Mouse (Mus musculus): ENCODE measurements around the gene Maml3. TPM values are rescaled to one million over a fixed set of nuclear protein-coding genes. Genes with fewer than 3 reads are reported as not detected.
A peak's percentile ranks its signal among the peaks of the same experiment; 100 is the strongest.

Maml3 gene
- polyA plus RNA-seq, 1 experiment from 2014 or later = 0.65 TPM

DNA sequence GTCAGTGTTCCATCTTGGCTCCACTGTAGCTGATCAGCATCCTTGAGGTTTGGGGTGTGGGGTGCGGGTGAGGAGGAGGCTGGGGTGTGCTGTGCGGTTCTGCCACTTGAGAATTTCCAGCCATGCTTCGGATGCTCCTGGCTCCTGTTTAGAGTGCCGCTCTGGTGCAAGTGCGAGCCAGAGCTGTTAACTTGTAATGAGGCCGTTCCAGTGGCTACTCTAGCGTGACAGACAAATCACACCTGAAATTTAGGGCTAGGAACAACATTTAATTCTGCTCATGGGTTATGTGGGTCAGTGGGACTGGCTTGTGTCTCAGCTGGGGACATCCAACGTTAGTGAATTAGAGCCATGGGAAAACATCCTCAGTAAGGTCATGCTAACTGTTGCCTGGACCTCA is 454.9 kb downstream of the Maml3 start:
- no peak overlapping the region for H3K4me2 ChIP-seq (ENCODE audit: low read depth, low read length)
- no peak for TF ChIP-seq CTCF (IDR thresholded peaks at IDR 0.05; ENCODE audit: low read depth)
- WGBS (ENCODE audit: insufficient replicate concordance) = 84% methylated on average over 8 of the region's 8 CpGs
- DNase-seq (no peak), ATAC-seq (no peak)
- no peak overlapping the region for H3K27ac ChIP-seq (ENCODE audit: low read depth)
- H3K4me3 ChIP-seq (ENCODE audit: low read depth, low read length) = no peak overlapping the region
- H3K4me1 ChIP-seq (ENCODE audit: insufficient read depth) = peaks cover 11% of the 10 kb centered on the region
- H3K9ac ChIP-seq (replicated peaks) = no peak overlapping the region
- no peaks in the 10 kb centered on the region for H3K27me3 ChIP-seq (ENCODE audit: insufficient read depth, low read length)
- no peaks in the 10 kb centered on the region for H3K9me3 ChIP-seq (ENCODE audit: low read length)
- no peaks in the 10 kb centered on the region for H3K36me3 ChIP-seq (replicated peaks; ENCODE audit: insufficient read depth, low read length)

DNA sequence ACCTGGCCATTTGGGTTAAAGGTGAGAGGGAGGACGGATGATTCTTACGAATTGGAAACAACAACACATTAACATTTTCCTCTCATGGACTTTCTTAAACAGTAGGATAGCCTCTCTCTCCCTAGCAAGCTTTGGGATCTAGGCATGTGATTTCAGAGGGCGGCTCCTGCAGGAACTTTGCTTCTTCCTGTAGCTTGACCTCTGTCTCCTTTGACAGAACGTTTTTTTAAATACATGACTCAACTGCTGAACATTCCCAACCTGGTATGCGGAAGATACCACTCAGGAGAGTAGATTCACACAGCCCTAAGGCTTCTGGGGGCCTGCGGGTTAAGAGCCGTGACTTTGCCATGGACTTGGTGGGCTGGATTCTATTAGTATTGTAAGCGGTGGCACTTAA is 455.4 kb downstream of the Maml3 start:
- TF ChIP-seq CTCF (IDR thresholded peaks at IDR 0.05; ENCODE audit: low read depth) (no peak), EP300 (IDR thresholded peaks at IDR 0.05; ENCODE audit: low read depth) (no peak)
- no peak overlapping the region for H3K4me2 ChIP-seq (ENCODE audit: low read depth, low read length)
- 73% methylated on average over 8 of the region's 8 CpGs for WGBS (ENCODE audit: insufficient replicate concordance)
- DNase-seq (no peak), ATAC-seq (no peak)
- no peaks in the 10 kb centered on the region for H3K9me3 ChIP-seq (ENCODE audit: low read length)
- H3K9ac ChIP-seq (replicated peaks) = no peak overlapping the region
- H3K27me3 ChIP-seq (ENCODE audit: insufficient read depth, low read length) = no peaks in the 10 kb centered on the region
- no peak overlapping the region for H3K4me3 ChIP-seq (ENCODE audit: low read depth, low read length)
- H3K27ac ChIP-seq (ENCODE audit: low read depth) = no peak overlapping the region
- H3K4me1 ChIP-seq (ENCODE audit: insufficient read depth) = peaks cover 11% of the 10 kb centered on the region
- H3K36me3 ChIP-seq (replicated peaks; ENCODE audit: insufficient read depth, low read length) = no peaks in the 10 kb centered on the region

DNA sequence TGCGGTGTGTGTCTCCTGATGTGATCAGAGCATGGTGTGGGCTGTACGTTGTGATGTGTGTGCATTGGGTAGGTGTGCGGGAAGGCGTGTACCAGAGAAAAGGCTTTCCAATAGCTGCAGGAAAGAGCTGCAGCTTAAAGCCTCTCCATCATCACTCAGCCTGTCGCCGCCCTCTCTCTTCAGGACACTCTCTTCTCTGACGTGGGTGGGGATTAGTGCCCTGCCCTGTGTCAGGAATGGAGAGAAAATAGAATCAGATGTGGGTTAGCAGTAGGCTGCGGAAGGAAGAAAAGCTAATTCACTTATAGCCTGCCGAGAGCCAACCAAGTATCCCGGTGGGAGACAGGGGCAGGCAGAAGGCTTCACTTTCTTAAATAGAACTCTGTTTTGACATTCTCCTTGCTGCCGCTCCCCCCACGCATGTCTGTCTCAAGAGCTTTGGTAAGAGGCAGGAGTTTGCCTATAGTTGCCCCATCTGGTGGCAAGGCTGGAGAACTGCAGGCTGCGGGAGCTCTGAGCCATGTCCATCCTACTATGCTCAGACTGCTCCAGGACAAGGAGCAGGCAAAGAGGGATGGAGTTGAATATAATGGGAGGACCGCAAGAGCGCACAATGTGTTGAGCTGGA is 456.7 kb downstream of the Maml3 start:
- DNase-seq = peak; percentile 75
- peak; percentile 94 for TF ChIP-seq CTCF (IDR thresholded peaks at IDR 0.05; ENCODE audit: low read depth)
- no peak for TF ChIP-seq EP300 (IDR thresholded peaks at IDR 0.05; ENCODE audit: low read depth)
- H3K4me2 ChIP-seq (ENCODE audit: low read depth, low read length) = peak overlapping the region; percentile 13; the same call in 1 of the 2 replicates
- no peaks in the 10 kb centered on the region for H3K36me3 ChIP-seq (replicated peaks; ENCODE audit: insufficient read depth, low read length)
- no peaks in the 10 kb centered on the region for H3K27me3 ChIP-seq (ENCODE audit: insufficient read depth, low read length)
- H3K4me1 ChIP-seq (ENCODE audit: insufficient read depth) = peaks cover 11% of the 10 kb centered on the region
- no peak for ATAC-seq
- H3K4me3 ChIP-seq (ENCODE audit: low read depth, low read length) = no peak overlapping the region
- H3K9me3 ChIP-seq (ENCODE audit: low read length) = no peaks in the 10 kb centered on the region
- 38% methylated on average over 15 of the region's 15 CpGs for WGBS (ENCODE audit: insufficient replicate concordance)
- no peak overlapping the region for H3K27ac ChIP-seq (ENCODE audit: low read depth)
- H3K9ac ChIP-seq (replicated peaks) = no peak overlapping the region

DNA sequence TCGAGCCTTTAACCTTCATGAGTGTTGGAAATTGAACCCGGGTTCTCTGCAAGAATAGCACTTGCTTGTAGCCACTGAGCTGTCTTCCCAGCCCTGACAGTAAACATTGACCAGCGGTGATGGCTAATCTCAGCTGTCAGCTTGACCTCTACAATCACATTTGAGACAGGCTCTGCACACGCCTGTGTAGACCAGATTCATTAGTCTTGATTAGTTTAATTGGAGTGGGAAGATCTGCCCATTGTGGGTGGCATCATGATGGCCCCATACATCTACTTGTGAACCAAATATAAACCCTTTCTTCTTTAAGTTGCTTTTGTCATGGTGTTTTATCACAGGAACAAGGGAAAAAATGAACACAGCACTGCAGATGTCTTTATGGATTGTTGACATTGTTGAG is 457.5 kb downstream of the Maml3 start:
- ATAC-seq = no peak
- 77% methylated on average over 4 of the region's 4 CpGs for WGBS (ENCODE audit: insufficient replicate concordance)

DNA sequence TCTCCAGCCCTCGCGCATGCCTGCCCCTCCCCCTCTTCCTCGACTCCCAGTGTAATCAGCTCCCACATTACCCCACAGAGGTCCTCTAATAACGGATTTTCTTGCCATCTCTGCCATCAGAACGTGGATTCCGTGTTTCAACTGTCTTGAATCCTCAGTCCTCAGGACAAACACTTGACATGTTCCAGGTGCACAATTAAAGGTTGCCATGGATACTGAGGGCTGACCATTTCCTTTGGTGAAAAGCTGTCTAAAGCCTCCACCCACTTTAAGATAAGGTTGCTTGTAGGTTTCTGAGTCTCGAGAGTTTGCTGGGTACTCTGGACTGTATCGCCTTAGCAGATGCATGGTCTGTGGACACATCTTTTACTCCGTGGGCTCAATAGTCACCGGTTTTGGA is 458.6 kb downstream of the Maml3 start:
- 57% methylated on average over 10 of the region's 10 CpGs for WGBS (ENCODE audit: insufficient replicate concordance)

More for the DNA sequence above, 457.5 kb downstream of the Maml3 start:
- Histone ChIP-seq H3K27ac (ENCODE audit: low read depth) (no peak overlapping the region), H3K9me3 (ENCODE audit: low read length) (no peaks in the 10 kb centered on the region), H3K4me3 (ENCODE audit: low read depth, low read length) (no peak overlapping the region), H3K36me3 (replicated peaks; ENCODE audit: insufficient read depth, low read length) (no peaks in the 10 kb centered on the region), H3K4me2 (ENCODE audit: low read depth, low read length) (no peak overlapping the region), H3K9ac (replicated peaks) (no peak overlapping the region), H3K4me1 (ENCODE audit: insufficient read depth) (peaks cover 3% of the 10 kb centered on the region), H3K27me3 (ENCODE audit: insufficient read depth, low read length) (no peaks in the 10 kb centered on the region)
- DNase-seq = no peak
- TF ChIP-seq CTCF (IDR thresholded peaks at IDR 0.05; ENCODE audit: low read depth) (no peak), EP300 (IDR thresholded peaks at IDR 0.05; ENCODE audit: low read depth) (no peak)

DNA sequence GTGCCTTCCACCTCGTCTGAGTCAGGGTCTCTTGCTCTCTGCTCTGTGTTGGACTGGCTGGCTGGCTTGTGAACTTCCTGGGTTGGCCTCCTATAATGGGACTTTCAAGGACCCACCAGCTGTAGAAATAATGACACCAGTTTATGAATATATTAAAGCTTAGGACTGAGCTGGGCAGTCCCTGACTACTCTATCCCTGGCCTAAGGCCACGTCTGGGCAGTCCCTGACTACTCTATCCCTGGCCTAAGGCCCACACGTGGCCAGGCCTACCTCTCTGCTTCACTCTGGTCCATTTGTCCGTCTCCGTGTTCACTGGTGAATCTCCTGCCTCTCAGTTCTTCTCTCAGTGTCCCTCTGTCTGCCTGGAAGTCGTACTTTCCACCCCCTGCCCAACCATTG is 459.4 kb downstream of the Maml3 start:
- no peak for DNase-seq
- Histone ChIP-seq H3K9ac (replicated peaks) (no peak overlapping the region), H3K27me3 (ENCODE audit: insufficient read depth, low read length) (no peaks in the 10 kb centered on the region), H3K4me2 (ENCODE audit: low read depth, low read length) (no peak overlapping the region), H3K27ac (ENCODE audit: low read depth) (no peak overlapping the region), H3K9me3 (ENCODE audit: low read length) (no peaks in the 10 kb centered on the region), H3K36me3 (replicated peaks; ENCODE audit: insufficient read depth, low read length) (no peaks in the 10 kb centered on the region), H3K4me3 (ENCODE audit: low read depth, low read length) (no peak overlapping the region), H3K4me1 (ENCODE audit: insufficient read depth) (peaks cover 3% of the 10 kb centered on the region; the same call in 1 of the 2 replicates)
- no peak for TF ChIP-seq CTCF (IDR thresholded peaks at IDR 0.05; ENCODE audit: low read depth)
- no peak for TF ChIP-seq EP300 (IDR thresholded peaks at IDR 0.05; ENCODE audit: low read depth)
- no peak for ATAC-seq
- WGBS (ENCODE audit: insufficient replicate concordance) = 75% methylated on average over 6 of the region's 6 CpGs

More for the DNA sequence above, 458.6 kb downstream of the Maml3 start:
- no peak for DNase-seq
- ATAC-seq = no peak
- peaks cover 3% of the 10 kb centered on the region; the same call in 1 of the 2 replicates for H3K4me1 ChIP-seq (ENCODE audit: insufficient read depth)
- H3K9ac ChIP-seq (replicated peaks) = no peak overlapping the region
- TF ChIP-seq CTCF (IDR thresholded peaks at IDR 0.05; ENCODE audit: low read depth) = no peak
- H3K4me3 ChIP-seq (ENCODE audit: low read depth, low read length) = no peak overlapping the region
- H3K27me3 ChIP-seq (ENCODE audit: insufficient read depth, low read length) = no peaks in the 10 kb centered on the region
- H3K4me2 ChIP-seq (ENCODE audit: low read depth, low read length) = no peak overlapping the region
- no peaks in the 10 kb centered on the region for H3K36me3 ChIP-seq (replicated peaks; ENCODE audit: insufficient read depth, low read length)
- H3K9me3 ChIP-seq (ENCODE audit: low read length) = no peaks in the 10 kb centered on the region
- no peak overlapping the region for H3K27ac ChIP-seq (ENCODE audit: low read depth)
